Mouse (Mus musculus): ENCODE measurements around the gene Lmnb2. TPM values are rescaled to one million over a fixed set of nuclear protein-coding genes. Genes with fewer than 3 reads are reported as not detected.
A peak's percentile ranks its signal among the peaks of the same experiment; 100 is the strongest.

Lmnb2 gene
- polyA plus RNA-seq, 1 experiment = 66.4 TPM

GRCm38 (mm10) chr10:80904004-80904693 lies 13.9 kb downstream of the Lmnb2 start:
- Histone ChIP-seq H3ac (ENCODE audit: control insufficient read depth, insufficient read length, low read depth) (no peak overlapping the region), H3K79me3 (ENCODE audit: low read depth) (peaks cover 11% of the 10 kb centered on the region), H3K36me3 (ENCODE audit: control insufficient read depth, insufficient read depth) (peaks cover 59% of the 10 kb centered on the region), H3K27me3 (ENCODE audit: control insufficient read depth, insufficient read depth, insufficient read length) (no peaks in the 10 kb centered on the region), H3K79me2 (ENCODE audit: control insufficient read depth, insufficient read depth) (peaks cover 14% of the 10 kb centered on the region), H3K4me3 (ENCODE audit: insufficient read depth, poor library complexity, severe bottlenecking) (no peak overlapping the region)
- TF ChIP-seq MYOD1 (IDR thresholded peaks at IDR 0.05; ENCODE audit: control insufficient read depth, insufficient read length, low read depth) = no peak
- no peak for TF ChIP-seq USF1 (IDR thresholded peaks at IDR 0.05; ENCODE audit: low read depth)
- TF ChIP-seq FOSL1 (IDR thresholded peaks at IDR 0.05; ENCODE audit: insufficient read depth, low read length, poor library complexity, severe bottlenecking) = no peak
- TF ChIP-seq MYOG (IDR thresholded peaks at IDR 0.05; ENCODE audit: control insufficient read depth, extremely low read depth, insufficient read length) = no peak
- TF ChIP-seq CTCF (IDR thresholded peaks at IDR 0.05; ENCODE audit: control insufficient read depth, insufficient read depth, insufficient read length) = no peak
- TF ChIP-seq CEBPB (IDR thresholded peaks at IDR 0.05; ENCODE audit: low read depth) = no peak
- TF ChIP-seq MAX (IDR thresholded peaks at IDR 0.05) = no peak

- H3K4me3 ChIP-seq (ENCODE audit: insufficient read depth, poor library complexity, severe bottlenecking) = no peak overlapping the region
- no peak for TF ChIP-seq MAX (IDR thresholded peaks at IDR 0.05)
- no peak for TF ChIP-seq FOSL1 (IDR thresholded peaks at IDR 0.05; ENCODE audit: insufficient read depth, low read length, poor library complexity, severe bottlenecking)
- TF ChIP-seq USF1 (IDR thresholded peaks at IDR 0.05; ENCODE audit: low read depth) = no peak
- TF ChIP-seq CTCF (IDR thresholded peaks at IDR 0.05; ENCODE audit: control insufficient read depth, insufficient read depth, insufficient read length) = no peak
- no peak for TF ChIP-seq MYOD1 (IDR thresholded peaks at IDR 0.05; ENCODE audit: control insufficient read depth, insufficient read length, low read depth)
- TF ChIP-seq MYOG (IDR thresholded peaks at IDR 0.05; ENCODE audit: control insufficient read depth, extremely low read depth, insufficient read length) = no peak
- TF ChIP-seq CEBPB (IDR thresholded peaks at IDR 0.05; ENCODE audit: low read depth) = no peak
- peaks cover 23% of the 10 kb centered on the region for H3K79me2 ChIP-seq (ENCODE audit: control insufficient read depth, insufficient read depth)
- H3K36me3 ChIP-seq (ENCODE audit: control insufficient read depth, insufficient read depth) = peaks cover 68% of the 10 kb centered on the region
- no peaks in the 10 kb centered on the region for H3K27me3 ChIP-seq (ENCODE audit: control insufficient read depth, insufficient read depth, insufficient read length)
- H3K79me3 ChIP-seq (ENCODE audit: low read depth) = peaks cover 19% of the 10 kb centered on the region
- no peak overlapping the region for H3ac ChIP-seq (ENCODE audit: control insufficient read depth, insufficient read length, low read depth)
Observed at GRCm38 (mm10) chr10:80903282-80903681, 14.8 kb downstream of the Lmnb2 start.

- H3K79me3 ChIP-seq (ENCODE audit: low read depth) = peaks cover 19% of the 10 kb centered on the region
- peaks cover 67% of the 10 kb centered on the region for H3K36me3 ChIP-seq (ENCODE audit: control insufficient read depth, insufficient read depth)
- no peak overlapping the region for H3ac ChIP-seq (ENCODE audit: control insufficient read depth, insufficient read length, low read depth)
- no peaks in the 10 kb centered on the region for H3K27me3 ChIP-seq (ENCODE audit: control insufficient read depth, insufficient read depth, insufficient read length)
- no peak overlapping the region for H3K4me3 ChIP-seq (ENCODE audit: insufficient read depth, poor library complexity, severe bottlenecking)
- TF ChIP-seq CTCF (IDR thresholded peaks at IDR 0.05; ENCODE audit: control insufficient read depth, insufficient read depth, insufficient read length) = no peak
- TF ChIP-seq USF1 (IDR thresholded peaks at IDR 0.05; ENCODE audit: low read depth) = no peak
- no peak for TF ChIP-seq MAX (IDR thresholded peaks at IDR 0.05)
- TF ChIP-seq MYOG (IDR thresholded peaks at IDR 0.05; ENCODE audit: control insufficient read depth, extremely low read depth, insufficient read length) = no peak
- H3K79me2 ChIP-seq (ENCODE audit: control insufficient read depth, insufficient read depth) = peaks cover 27% of the 10 kb centered on the region
Observed at GRCm38 (mm10) chr10:80902273-80902940, 15.6 kb downstream of the Lmnb2 start.

GRCm38 (mm10) chr10:80901409-80902272 lies 16.4 kb downstream of the Lmnb2 start:
- Histone ChIP-seq H3K79me3 (ENCODE audit: low read depth) (peaks cover 19% of the 10 kb centered on the region), H3K79me2 (ENCODE audit: control insufficient read depth, insufficient read depth) (peaks cover 27% of the 10 kb centered on the region), H3ac (ENCODE audit: control insufficient read depth, insufficient read length, low read depth) (peak overlapping the region; percentile 10), H3K36me3 (ENCODE audit: control insufficient read depth, insufficient read depth) (peaks cover 62% of the 10 kb centered on the region), H3K27me3 (ENCODE audit: control insufficient read depth, insufficient read depth, insufficient read length) (no peaks in the 10 kb centered on the region), H3K4me3 (ENCODE audit: insufficient read depth, poor library complexity, severe bottlenecking) (no peak overlapping the region)
- no peak for TF ChIP-seq MAX (IDR thresholded peaks at IDR 0.05)
- no peak for TF ChIP-seq USF1 (IDR thresholded peaks at IDR 0.05; ENCODE audit: low read depth)
- TF ChIP-seq CEBPB (IDR thresholded peaks at IDR 0.05; ENCODE audit: low read depth) = no peak
- TF ChIP-seq FOSL1 (IDR thresholded peaks at IDR 0.05; ENCODE audit: insufficient read depth, low read length, poor library complexity, severe bottlenecking) = no peak
- TF ChIP-seq MYOD1 (IDR thresholded peaks at IDR 0.05; ENCODE audit: control insufficient read depth, insufficient read length, low read depth) = no peak
- no peak for TF ChIP-seq MYOG (IDR thresholded peaks at IDR 0.05; ENCODE audit: control insufficient read depth, extremely low read depth, insufficient read length)
- TF ChIP-seq CTCF (IDR thresholded peaks at IDR 0.05; ENCODE audit: control insufficient read depth, insufficient read depth, insufficient read length) = no peak

All from C2C12 (cell line).